Mouse (Mus musculus) ES-E14 (cell line): Measurements from ENCODE around the gene Emc6.

Source experiments
- MAFK ChIP-seq: IDR thresholded peaks from 2 replicates; pipeline ENCODE4 v1.6.1; 2014; ENCODE audit warnings: mild to moderate bottlenecking, low read depth, low read length, inconsistent platforms; ENCODE audit not compliant: insufficient read depth
- ZC3H11A ChIP-seq: IDR thresholded peaks from 2 replicates; pipeline ENCODE4 v1.6.1; 2012; ENCODE audit warnings: low read depth, mild to moderate bottlenecking, inconsistent platforms, low read length, borderline replicate concordance

- TF ChIP-seq ZC3H11A: no peak
- no peak for TF ChIP-seq MAFK
Observed at GRCm38 (mm10) chr11:73213956-73214355, 37.1 kb upstream of the Emc6 start.
